Comparison of ENCODE assay signal across 9 mouse cellular contexts in genomic region chr2:180385967-180386688, GRCm38 (mm10). TPM values are rescaled to one million over a fixed set of nuclear protein-coding genes. Genes with fewer than 3 reads are reported as not detected.
A peak's percentile ranks its signal among the peaks of the same experiment; 100 is the strongest.
DNase-seq lines count a peak whose midpoint lies in the region; ATAC-seq and TF ChIP-seq lines count a peak whose summit lies in the region.
"Had no signal": no experiment of that assay in that cellular context is flagged by ENCODE, and none has a peak within 500 bp of the region (broad histone marks: within the 10 kb centered on the region; RNA-seq: fewer than 3 reads in every experiment).

No protein-coding gene starts in this region.

- peaks cover 3% of the 10 kb centered on the region; the same call in 1 of the 2 replicates for H3K4me1 ChIP-seq in embryonic facial prominence, embryonic 14.5 days (ENCODE audit: control insufficient read depth, insufficient read depth, low read length)
- no peaks in the 10 kb centered on the region for H3K4me1 ChIP-seq in intestine, postnatal 0 days (replicated peaks; ENCODE audit: control insufficient read depth, insufficient read depth, low read length)

- peak overlapping the region; percentile 78 for H3K4me2 ChIP-seq in embryonic facial prominence, embryonic 14.5 days (ENCODE audit: low read depth, low read length)
- peak overlapping the region; percentile 47; the same call in 1 of the 2 replicates for H3K4me2 ChIP-seq in intestine, postnatal 0 days (replicated peaks; ENCODE audit: low read depth)

- H3K36me3 ChIP-seq in embryonic facial prominence, embryonic 14.5 days (ENCODE audit: control insufficient read depth, insufficient read depth, low read length): no peaks in the 10 kb centered on the region
- no peaks in the 10 kb centered on the region for H3K36me3 ChIP-seq in intestine, postnatal 0 days (ENCODE audit: control insufficient read depth, insufficient read depth)

- peaks cover 43% of the 10 kb centered on the region for H3K27me3 ChIP-seq in embryonic facial prominence, embryonic 14.5 days (replicated peaks; ENCODE audit: control insufficient read depth, insufficient read depth, low read length)
- peaks cover 30% of the 10 kb centered on the region; the same call in 1 of the 2 replicates for H3K27me3 ChIP-seq in intestine, postnatal 0 days (replicated peaks; ENCODE audit: control insufficient read depth, insufficient read depth, low read length)

- H3K4me3 ChIP-seq in left cerebral cortex, adult 2 months: peak overlapping the region; percentile 39
- H3K4me3 ChIP-seq in embryonic facial prominence, embryonic 14.5 days (ENCODE audit: low read depth, low read length): peak overlapping the region; percentile 42
- H3K4me3 ChIP-seq in intestine, postnatal 0 days (ENCODE audit: low read depth, low read length): peak overlapping the region; percentile 33

- WGBS in embryonic facial prominence, embryonic 14.5 days: 1% methylated on average over 35 of the region's 35 CpGs
- under 1% methylated on average over 34 of the region's 35 CpGs for WGBS in intestine, postnatal 0 days

- peak overlapping the region; percentile 56 for H3K9ac ChIP-seq in embryonic facial prominence, embryonic 14.5 days (ENCODE audit: low read depth, low read length)
- H3K9ac ChIP-seq in intestine, postnatal 0 days (ENCODE audit: low read depth, low read length): no peak overlapping the region

- peak; percentile 33 for ATAC-seq in embryonic facial prominence, embryonic 14.5 days (ENCODE audit: low read depth)
- ATAC-seq in intestine, postnatal 0 days: no peak
- ATAC-seq: Patski had no signal

- no peaks in the 10 kb centered on the region for H3K9me3 ChIP-seq in embryonic facial prominence, embryonic 14.5 days (ENCODE audit: control insufficient read depth, low read length)
- H3K9me3 ChIP-seq in intestine, postnatal 0 days (ENCODE audit: control insufficient read depth): no peaks in the 10 kb centered on the region

- TF ChIP-seq CTCF in left cerebral cortex, adult 2 months (IDR thresholded peaks at IDR 0.05): no peak
- no peak for TF ChIP-seq CTCF in intestine, postnatal 0 days (IDR thresholded peaks at IDR 0.05; ENCODE audit: low read depth)

- DNase-seq in left cerebral cortex, adult 2 months (ENCODE audit: extremely low spot score in 1 of 2, low spot score in 2 of 2): no peak
- no peak for DNase-seq in left cerebral cortex, adult 18-20 months (ENCODE audit: low spot score in 2 of 2)
- DNase-seq in embryonic facial prominence, embryonic 14.5 days (ENCODE audit: low spot score): peak; percentile 13
- DNase-seq in retina, embryonic 14.5 days (ENCODE audit: low spot score): peak; percentile 33
- no peak for DNase-seq in frontal cortex, postnatal 10 days (ENCODE audit: low spot score in 2 of 2)
- no peak for DNase-seq in gastrocnemius, postnatal 10 days
- DNase-seq in thymus, postnatal 25 days: no peak

- intact Hi-C loops in left cerebral cortex, adult 2 months (cut with DNase I): no loop called here

- no peak overlapping the region for H3K27ac ChIP-seq in left cerebral cortex, adult 2 months
- 0 out of 2 replicates have a peak overlapping the region, but pooled peaks have one; percentile 44 for H3K27ac ChIP-seq in embryonic facial prominence, embryonic 14.5 days (replicated peaks; ENCODE audit: low read depth, low read length)
- H3K27ac ChIP-seq in intestine, postnatal 0 days (ENCODE audit: low read depth, low read length): no peak overlapping the region

RNA-seq across cellular contexts. Expression of gene Gata5, which starts 51.6 kb away (rescaled TPM):
- total RNA-seq in left cerebral cortex, adult 2 months (2021): not detected
- not detected for total RNA-seq in left cerebral cortex, adult 18-20 months (2021)
- polyA plus RNA-seq in embryonic facial prominence, embryonic 14.5 days (2014; fragmentation: Nextera tagmentation; extraction: Ambion mirVana): not detected in 2 replicates
- 20.9 and 23.9 TPM in 2 replicates for polyA plus RNA-seq in intestine, postnatal 0 days (2015; fragmentation: Nextera tagmentation; extraction: Ambion mirVana)
- total RNA-seq in gastrocnemius, postnatal 10 days (2021): not detected
- polyA plus RNA-seq: Patski had no signal

Comparison
In these comparisons a context has a peak if more than half of its experiments do, and no peak if none do; other contexts are left out.
1. DNase-seq: peak in embryonic facial prominence, embryonic 14.5 days (single experiment) and retina, embryonic 14.5 days (single experiment); none in left cerebral cortex, adult 2 months (0 of 2), left cerebral cortex, adult 18-20 months (0 of 2), frontal cortex, postnatal 10 days (0 of 2), gastrocnemius, postnatal 10 days (single experiment) and thymus, postnatal 25 days (single experiment).
2. Peak in every context shown above with its lines, with median percentiles within 50 percentile points of each other: H3K4me3 ChIP-seq.